Mouse (Mus musculus) heart, embryonic 14.5 days (tissue): ENCODE measurements around the gene Hoxa13. TPM values are rescaled to one million over a fixed set of nuclear protein-coding genes. Genes with fewer than 3 reads are reported as not detected.

Source experiments
- ATAC-seq: fragments of 200-750 bp; cut with Nextera tagmentation; 2 replicates; pipeline ENCODE4 v1.8.0; 2017; ENCODE audit warnings: low read depth, moderate TSS enrichment; ENCODE audit not compliant: insufficient number of reproducible peaks, insufficient read depth, low FRiP score
- H3K27ac ChIP-seq, 2 experiments: fragments of 200-500 bp in 1 of 2; fragments of 300-500 bp in 1 of 2; sonication (generic) in 1 of 2; replicated peaks in 1 of 2; 2 replicates each; pipeline ENCODE4 v1.5.1; 2012 to 2014; ENCODE audit warnings: low read depth in 2 of 2, low read length in 2 of 2, control low read depth in 1 of 2, mild to moderate bottlenecking in 1 of 2, mixed read lengths in 1 of 2; ENCODE audit not compliant: control insufficient read depth in 1 of 2, insufficient read depth in 1 of 2
- H3K27me3 ChIP-seq: fragments of 300-500 bp; sonication (generic); 2 replicates; pipeline ENCODE4 v1.6.1; 2014; ENCODE audit warnings: mild to moderate bottlenecking, low read length, control low read depth; ENCODE audit not compliant: control insufficient read depth, insufficient read depth
- H3K36me3 ChIP-seq: fragments of 300-500 bp; sonication (generic); 2 replicates; pipeline ENCODE4 v1.6.1; 2014; ENCODE audit warnings: mild to moderate bottlenecking, control low read depth, low read length, mixed read lengths; ENCODE audit not compliant: control insufficient read depth, insufficient read depth
- H3K4me1 ChIP-seq, 2 experiments: fragments of 200-500 bp in 1 of 2; fragments of 300-500 bp in 1 of 2; sonication (generic) in 1 of 2; 2 replicates each; pipeline ENCODE4 v1.6.1; 2012 to 2014; ENCODE audit warnings: low read length in 2 of 2, control low read depth in 1 of 2, mixed read lengths in 1 of 2; ENCODE audit not compliant: control insufficient read depth in 2 of 2, insufficient read depth in 2 of 2
- H3K4me2 ChIP-seq: fragments of 300-500 bp; sonication (generic); 2 replicates; pipeline ENCODE4 v1.6.1; 2014; ENCODE audit warnings: mild to moderate bottlenecking, low read length
- H3K4me3 ChIP-seq, 2 experiments: fragments of 200-500 bp in 1 of 2; fragments of 300-500 bp in 1 of 2; sonication (generic) in 1 of 2; 2 replicates each; pipeline ENCODE4 v1.5.1; 2012 to 2014; ENCODE audit warnings: low read length in 2 of 2, mild to moderate bottlenecking in 2 of 2, control low read depth in 1 of 2, low read depth in 1 of 2, moderate library complexity in 1 of 2; ENCODE audit not compliant: control insufficient read depth in 1 of 2, insufficient read depth in 1 of 2
- H3K9ac ChIP-seq: fragments of 300-500 bp; sonication (generic); 2 replicates; pipeline ENCODE4 v1.6.1; 2014; ENCODE audit warnings: mild to moderate bottlenecking, low read length
- H3K9me3 ChIP-seq: fragments of 300-500 bp; sonication (generic); 2 replicates; pipeline ENCODE4 v1.6.1; 2016; ENCODE audit warnings: low read length, control low read depth; ENCODE audit not compliant: control insufficient read depth
- WGBS: fragments of 180-500 bp; shearing (Covaris S2); extraction: QIAGEN DNeasy Blood & Tissue Kit; methylation state at CpG from one replicate; pipeline ENCODE4 v1.1.7; 2014; 5-methylcytosine and 5-hydroxymethylcytosine counted together
- polyA plus RNA-seq: library from polyadenylated mRNA; unstranded; fragments of >200 nt; fragmentation: Nextera tagmentation; extraction: Ambion mirVana; gene quantifications from 2 replicates; pipeline ENCODE4 v1.2.1, GENCODE M21; 2014

Gene Hoxa13
- polyA plus RNA-seq, 1 experiment from 2014 or later, result not detected

DNA sequence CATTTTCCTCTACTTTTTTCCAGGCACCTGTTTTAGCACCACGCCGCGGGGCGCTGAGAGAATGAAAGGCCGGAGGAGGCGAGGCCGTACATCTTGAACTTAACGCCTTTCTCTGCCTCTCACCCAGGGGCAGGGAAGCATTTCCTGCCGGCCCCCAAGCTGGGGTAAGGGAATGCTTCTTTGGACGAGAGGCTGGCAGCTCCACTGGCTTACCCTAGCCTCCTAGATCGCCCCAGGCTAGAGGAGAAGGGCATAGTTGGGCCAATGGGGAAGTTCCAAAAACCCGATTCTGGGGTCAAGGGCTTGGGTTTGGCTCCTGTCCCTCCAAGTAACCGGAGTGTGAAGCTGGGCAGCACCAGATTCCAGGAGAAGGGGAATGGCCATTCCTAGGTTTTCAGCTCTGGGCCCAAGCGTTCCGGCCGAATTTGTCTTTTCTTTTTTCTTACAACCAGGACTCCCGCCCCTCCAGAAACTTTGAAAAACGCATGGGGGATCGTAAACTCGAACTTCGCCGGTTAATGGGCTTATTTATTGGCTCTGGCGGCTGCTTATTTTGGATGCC is 27.6 kb downstream of the Hoxa13 start:
- 2% methylated on average over 23 of the region's 23 CpGs for WGBS
- peaks cover 98% of the 10 kb centered on the region for H3K27me3 ChIP-seq
- no peak overlapping the region for H3K9ac ChIP-seq
- no peak for ATAC-seq
- no peak overlapping the region for H3K4me2 ChIP-seq
- H3K4me3 ChIP-seq, result no peak overlapping the region
- H3K27ac ChIP-seq, result no peak overlapping the region
- no peaks in the 10 kb centered on the region; a peak in 1 of 4 replicates for H3K4me1 ChIP-seq
- H3K9me3 ChIP-seq, result no peaks in the 10 kb centered on the region
- no peaks in the 10 kb centered on the region for H3K36me3 ChIP-seq

GRCm38 (mm10) chr6:52232568-52232965 is 28.1 kb downstream of the Hoxa13 start:
- no peak overlapping the region for H3K27ac ChIP-seq
- WGBS, result 2% methylated on average over 18 of the region's 18 CpGs
- no peak for ATAC-seq
- H3K4me2 ChIP-seq, result no peak overlapping the region
- no peaks in the 10 kb centered on the region for H3K9me3 ChIP-seq
- H3K4me3 ChIP-seq, result no peak overlapping the region
- peaks cover 98% of the 10 kb centered on the region for H3K27me3 ChIP-seq
- no peaks in the 10 kb centered on the region for H3K36me3 ChIP-seq
- H3K4me1 ChIP-seq, result no peaks in the 10 kb centered on the region; a peak in 1 of 4 replicates
- no peak overlapping the region for H3K9ac ChIP-seq

GRCm38 (mm10) chr6:52231885-52232567 is 28.7 kb downstream of the Hoxa13 start:
- H3K9me3 ChIP-seq, result no peaks in the 10 kb centered on the region
- no peak overlapping the region for H3K27ac ChIP-seq
- H3K4me3 ChIP-seq, result no peak overlapping the region
- H3K4me2 ChIP-seq, result no peak overlapping the region
- 2% methylated on average over 18 of the region's 18 CpGs for WGBS
- H3K36me3 ChIP-seq, result no peaks in the 10 kb centered on the region
- peaks cover 98% of the 10 kb centered on the region for H3K27me3 ChIP-seq
- no peaks in the 10 kb centered on the region; a peak in 1 of 4 replicates for H3K4me1 ChIP-seq
- no peak for ATAC-seq
- no peak overlapping the region for H3K9ac ChIP-seq

DNA sequence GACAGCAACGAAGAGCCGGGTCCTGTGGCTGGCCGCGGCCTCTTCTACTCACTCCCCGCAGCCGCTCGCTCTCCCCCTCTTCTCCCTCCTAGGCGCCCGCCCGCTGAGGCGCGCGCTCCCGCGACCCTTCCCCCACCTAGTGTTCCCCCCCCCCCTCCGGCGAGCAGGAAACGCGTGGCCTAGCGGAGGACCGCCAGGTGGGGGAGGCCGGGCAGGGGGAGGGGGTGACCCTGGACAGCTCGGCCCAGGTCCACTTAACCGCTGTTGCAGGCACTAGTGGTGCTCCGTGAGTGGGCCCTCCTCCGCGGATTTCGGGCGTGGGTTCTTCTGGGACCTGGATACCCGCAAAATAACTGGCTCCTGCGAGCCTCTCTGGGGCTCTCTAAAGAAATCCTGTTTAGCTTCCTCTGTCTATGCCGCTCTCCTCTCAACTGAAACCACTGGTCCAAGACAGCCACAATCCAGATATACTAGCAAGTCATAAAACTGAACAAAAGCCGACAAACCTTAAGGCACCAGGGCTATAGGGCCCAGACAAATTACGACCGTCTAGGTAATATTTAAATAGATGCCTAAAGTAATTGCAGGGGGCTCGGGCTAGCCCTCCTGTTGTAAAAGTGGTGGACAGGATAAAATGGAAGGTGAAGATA is 30.0 kb downstream of the Hoxa13 start, which contains the start of gene Hoxa9:
Gene Hoxa9, minus strand, starts transcription at position 574 of the 650 bp plus-strand sequence.
- Histone ChIP-seq H3K36me3 (no peaks in the 10 kb centered on the region), H3K4me3 (no peak within 1 kb of the TSS), H3K27me3 (peaks cover 98% of the 10 kb centered on the region), H3K27ac (no peak within 1 kb of the TSS), H3K4me1 (no peaks in the 10 kb centered on the region; a peak in 1 of 4 replicates), H3K9me3 (no peaks in the 10 kb centered on the region), H3K4me2 (no peak within 1 kb of the TSS), H3K9ac (no peak within 1 kb of the TSS)
- WGBS, result under 1% methylated on average over 24 of the region's 36 CpGs
- ATAC-seq, result no peak

- 2% methylated on average over 43 of the region's 44 CpGs for WGBS
- no peaks in the 10 kb centered on the region; a peak in 1 of 4 replicates for H3K4me1 ChIP-seq
- H3K27ac ChIP-seq, result no peak overlapping the region
- no peak overlapping the region for H3K9ac ChIP-seq
- peaks cover 98% of the 10 kb centered on the region for H3K27me3 ChIP-seq
- no peaks in the 10 kb centered on the region for H3K36me3 ChIP-seq
- no peak overlapping the region for H3K4me2 ChIP-seq
- H3K4me3 ChIP-seq, result no peak overlapping the region
- no peak for ATAC-seq
- H3K9me3 ChIP-seq, result no peaks in the 10 kb centered on the region
Observed at GRCm38 (mm10) chr6:52229558-52230416, 30.9 kb downstream of the Hoxa13 start.

DNA sequence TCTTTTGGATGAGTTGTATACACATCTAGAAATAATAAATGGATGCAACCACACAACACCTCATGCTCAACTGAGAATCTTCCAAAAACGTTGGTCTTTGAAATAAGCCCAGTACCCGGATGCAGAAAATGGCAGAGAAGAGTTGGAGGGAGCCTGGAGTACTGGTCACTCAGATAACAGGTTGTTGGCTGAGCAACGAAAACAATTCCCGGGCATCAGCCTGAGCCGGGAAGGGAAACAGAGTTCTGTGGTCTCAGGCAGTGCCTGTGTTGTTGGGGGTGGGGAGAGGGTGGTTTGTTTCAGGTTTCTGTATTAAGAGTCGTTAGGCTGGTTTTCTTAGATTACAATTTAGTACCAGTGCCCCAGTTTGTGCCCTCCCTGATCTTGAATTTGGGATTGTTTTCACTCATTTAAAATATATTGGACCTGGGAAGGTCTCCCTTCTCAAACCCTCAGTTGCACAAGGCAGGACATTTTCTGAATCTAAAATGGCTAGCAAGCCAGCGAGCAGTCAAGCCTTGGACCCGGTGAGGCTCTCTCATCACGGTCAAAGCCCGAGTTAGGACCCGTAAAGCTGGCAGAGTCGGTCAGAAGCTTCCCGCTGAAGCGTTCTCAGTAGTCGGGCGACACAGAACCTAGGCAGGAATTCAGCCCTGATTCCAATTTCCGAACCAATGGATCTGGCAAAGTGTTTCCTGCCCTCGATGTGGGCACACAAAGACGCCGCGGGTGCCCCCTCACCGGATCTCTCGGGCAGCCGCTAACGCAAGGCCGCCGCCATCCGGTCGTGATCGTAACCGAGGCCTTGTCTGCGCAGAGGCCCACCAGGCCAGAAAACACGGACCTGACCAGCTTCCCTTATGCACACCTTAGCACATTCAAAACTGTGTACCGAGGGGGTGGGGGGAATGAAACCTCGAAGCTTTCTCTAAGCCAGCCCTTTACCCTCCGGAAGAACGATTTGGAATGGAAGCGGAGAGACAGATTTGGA is 31.9 kb downstream of the Hoxa13 start:
- Histone ChIP-seq H3K4me1 (no peaks in the 10 kb centered on the region; a peak in 1 of 4 replicates), H3K4me3 (no peak overlapping the region), H3K9me3 (no peaks in the 10 kb centered on the region), H3K4me2 (no peak overlapping the region), H3K36me3 (no peaks in the 10 kb centered on the region), H3K27me3 (peaks cover 98% of the 10 kb centered on the region), H3K9ac (no peak overlapping the region), H3K27ac (no peak overlapping the region)
- ATAC-seq, result no peak
- WGBS, result 2% methylated on average over 38 of the region's 38 CpGs
